Mouse (Mus musculus): Measurements from ENCODE around the gene Cars2.

GRCm38 (mm10) chr8:11556691-11557423 lies 6.3 kb upstream of the Cars2 start:
- TF ChIP-seq MAZ (IDR thresholded peaks at IDR 0.05; ENCODE audit: low read depth, low read length) (no peak; the same call in 1 of the 2 replicates), POLR2A (IDR thresholded peaks at IDR 0.05; ENCODE audit: low read depth, low read length) (no peak), USF1 (IDR thresholded peaks at IDR 0.05; ENCODE audit: low read depth, low read length) (no peak), CTCF (conservative IDR thresholded peaks at IDR 0.05 in 1 of 2, IDR thresholded peaks at IDR 0.05 in 1 of 2; ENCODE audit: low read depth in 2 of 2, low read length in 2 of 2) (no peak), MAFK (IDR thresholded peaks at IDR 0.05; ENCODE audit: insufficient replicate concordance, low read length) (no peak), MYC (IDR thresholded peaks at IDR 0.05; ENCODE audit: low read depth, low read length) (no peak), JUND (conservative IDR thresholded peaks at IDR 0.05; ENCODE audit: low read depth, low read length) (no peak), EP300 (IDR thresholded peaks at IDR 0.05; ENCODE audit: low read length) (no peak), GABPA (IDR thresholded peaks at IDR 0.05; ENCODE audit: insufficient replicate concordance, low read depth, low read length) (no peak), NRF1 (IDR thresholded peaks at IDR 0.05; ENCODE audit: low read depth, low read length) (no peak), RCOR1 (conservative IDR thresholded peaks at IDR 0.05; ENCODE audit: low read depth, low read length) (no peak), ZNF384 (IDR thresholded peaks at IDR 0.05; ENCODE audit: low read depth, low read length) (no peak)

Measured in CH12.LX (cell line).